Mouse (Mus musculus): ENCODE results near the gene Scrn3. TPM values are rescaled to one million over a fixed set of nuclear protein-coding genes. Genes with fewer than 3 reads are reported as not detected.

Scrn3 gene
- total and polyA plus RNA-seq, 3 experiments, result 2.8 to 53.1 (median 42.1) TPM

- no peak overlapping the region for H3K4me3 ChIP-seq (ENCODE audit: low read depth, low read length)
- H3K27me3 ChIP-seq (ENCODE audit: insufficient read depth, low read length), result no peaks in the 10 kb centered on the region
- no peak for TF ChIP-seq CTCF (IDR thresholded peaks at IDR 0.05; ENCODE audit: low read depth, low read length)
- TF ChIP-seq TAL1 (conservative IDR thresholded peaks at IDR 0.05; ENCODE audit: low read depth, low read length), result no peak
- TF ChIP-seq POLR2AphosphoS5 (IDR thresholded peaks at IDR 0.05; ENCODE audit: insufficient replicate concordance, low read depth, low read length), result no peak
- TF ChIP-seq GATA2 (IDR thresholded peaks at IDR 0.05; ENCODE audit: borderline replicate concordance, low read depth, low read length), result no peak
- no peak for TF ChIP-seq GATA1 (IDR thresholded peaks at IDR 0.05; ENCODE audit: borderline replicate concordance, low read length)
- no peak for DNase-seq (ENCODE audit: low spot score)
- H3K9me3 ChIP-seq (replicated peaks), result no peaks in the 10 kb centered on the region
- ATAC-seq (ENCODE audit: extremely low read depth, insufficient number of reproducible peaks, low FRiP score, poor library complexity, severe bottlenecking), result no peak
- H3K36me3 ChIP-seq (replicated peaks), result peaks cover 44% of the 10 kb centered on the region
- peaks cover 6% of the 10 kb centered on the region for H3K4me1 ChIP-seq (ENCODE audit: insufficient read depth, low read depth, low read length)
These were observed 44.6 kb downstream of the Scrn3 start for GRCm38 (mm10) chr2:73357004-73357403.

- H3K4me1 ChIP-seq (ENCODE audit: insufficient read depth, low read depth, low read length), result peaks cover 6% of the 10 kb centered on the region
- H3K36me3 ChIP-seq (replicated peaks), result peaks cover 34% of the 10 kb centered on the region
- no peaks in the 10 kb centered on the region for H3K9me3 ChIP-seq (replicated peaks)
- DNase-seq (ENCODE audit: low spot score), result no peak
- TF ChIP-seq POLR2AphosphoS5 (IDR thresholded peaks at IDR 0.05; ENCODE audit: insufficient replicate concordance, low read depth, low read length) (no peak), CTCF (IDR thresholded peaks at IDR 0.05; ENCODE audit: low read depth, low read length) (no peak), GATA2 (IDR thresholded peaks at IDR 0.05; ENCODE audit: borderline replicate concordance, low read depth, low read length) (no peak), TAL1 (conservative IDR thresholded peaks at IDR 0.05; ENCODE audit: low read depth, low read length) (no peak), GATA1 (IDR thresholded peaks at IDR 0.05; ENCODE audit: borderline replicate concordance, low read length) (no peak)
- no peaks in the 10 kb centered on the region for H3K27me3 ChIP-seq (ENCODE audit: insufficient read depth, low read length)
- no peak overlapping the region for H3K4me3 ChIP-seq (ENCODE audit: low read depth, low read length)
- no peak for ATAC-seq (ENCODE audit: extremely low read depth, insufficient number of reproducible peaks, low FRiP score, poor library complexity, severe bottlenecking)
These were observed 47.5 kb downstream of the Scrn3 start for GRCm38 (mm10) chr2:73359941-73360340.

- no peak for TF ChIP-seq GATA2 (IDR thresholded peaks at IDR 0.05; ENCODE audit: borderline replicate concordance, low read depth, low read length)
- no peak for TF ChIP-seq TAL1 (conservative IDR thresholded peaks at IDR 0.05; ENCODE audit: low read depth, low read length)
- TF ChIP-seq GATA1 (IDR thresholded peaks at IDR 0.05; ENCODE audit: borderline replicate concordance, low read length), result no peak
- no peak for TF ChIP-seq POLR2AphosphoS5 (IDR thresholded peaks at IDR 0.05; ENCODE audit: insufficient replicate concordance, low read depth, low read length)
- TF ChIP-seq CTCF (IDR thresholded peaks at IDR 0.05; ENCODE audit: low read depth, low read length), result no peak
These were observed 48.1 kb downstream of the Scrn3 start for GRCm38 (mm10) chr2:73360536-73360935.

GRCm38 (mm10) chr2:73363448-73363847 lies 51.0 kb downstream of the Scrn3 start:
- Histone ChIP-seq H3K9me3 (replicated peaks) (no peaks in the 10 kb centered on the region), H3K27me3 (ENCODE audit: insufficient read depth, low read length) (no peaks in the 10 kb centered on the region), H3K4me3 (ENCODE audit: low read depth, low read length) (no peak overlapping the region), H3K4me1 (ENCODE audit: insufficient read depth, low read depth, low read length) (peaks cover 6% of the 10 kb centered on the region), H3K36me3 (replicated peaks) (peaks cover 33% of the 10 kb centered on the region)
- DNase-seq (ENCODE audit: low spot score), result no peak
- TF ChIP-seq GATA2 (IDR thresholded peaks at IDR 0.05; ENCODE audit: borderline replicate concordance, low read depth, low read length) (no peak), GATA1 (IDR thresholded peaks at IDR 0.05; ENCODE audit: borderline replicate concordance, low read length) (no peak), TAL1 (conservative IDR thresholded peaks at IDR 0.05; ENCODE audit: low read depth, low read length) (no peak), CTCF (IDR thresholded peaks at IDR 0.05; ENCODE audit: low read depth, low read length) (no peak), POLR2AphosphoS5 (IDR thresholded peaks at IDR 0.05; ENCODE audit: insufficient replicate concordance, low read depth, low read length) (no peak)
- ATAC-seq (ENCODE audit: extremely low read depth, insufficient number of reproducible peaks, low FRiP score, poor library complexity, severe bottlenecking), result no peak

More at GRCm38 (mm10) chr2:73360536-73360935, 48.1 kb downstream of the Scrn3 start:
- no peak for ATAC-seq (ENCODE audit: extremely low read depth, insufficient number of reproducible peaks, low FRiP score, poor library complexity, severe bottlenecking)
- DNase-seq (ENCODE audit: low spot score), result no peak
- H3K9me3 ChIP-seq (replicated peaks), result no peaks in the 10 kb centered on the region
- peaks cover 34% of the 10 kb centered on the region for H3K36me3 ChIP-seq (replicated peaks)
- H3K4me3 ChIP-seq (ENCODE audit: low read depth, low read length), result no peak overlapping the region
- peaks cover 6% of the 10 kb centered on the region for H3K4me1 ChIP-seq (ENCODE audit: insufficient read depth, low read depth, low read length)
- H3K27me3 ChIP-seq (ENCODE audit: insufficient read depth, low read length), result no peaks in the 10 kb centered on the region

- Histone ChIP-seq H3K4me3 (ENCODE audit: low read depth, low read length) (no peak overlapping the region), H3K36me3 (replicated peaks) (peaks cover 21% of the 10 kb centered on the region), H3K4me1 (ENCODE audit: insufficient read depth, low read depth, low read length) (no peaks in the 10 kb centered on the region), H3K27me3 (ENCODE audit: insufficient read depth, low read length) (no peaks in the 10 kb centered on the region), H3K9me3 (replicated peaks) (no peaks in the 10 kb centered on the region)
- ATAC-seq (ENCODE audit: extremely low read depth, insufficient number of reproducible peaks, low FRiP score, poor library complexity, severe bottlenecking), result no peak
- no peak for TF ChIP-seq GATA1 (IDR thresholded peaks at IDR 0.05; ENCODE audit: borderline replicate concordance, low read length)
- no peak for TF ChIP-seq CTCF (IDR thresholded peaks at IDR 0.05; ENCODE audit: low read depth, low read length)
- TF ChIP-seq POLR2AphosphoS5 (IDR thresholded peaks at IDR 0.05; ENCODE audit: insufficient replicate concordance, low read depth, low read length), result no peak
- TF ChIP-seq TAL1 (conservative IDR thresholded peaks at IDR 0.05; ENCODE audit: low read depth, low read length), result no peak
- TF ChIP-seq GATA2 (IDR thresholded peaks at IDR 0.05; ENCODE audit: borderline replicate concordance, low read depth, low read length), result no peak
- DNase-seq (ENCODE audit: low spot score), result no peak
These were observed 59.3 kb downstream of the Scrn3 start for GRCm38 (mm10) chr2:73371530-73372335.

- no peaks in the 10 kb centered on the region for H3K9me3 ChIP-seq (replicated peaks)
- DNase-seq (ENCODE audit: low spot score), result no peak
- no peaks in the 10 kb centered on the region for H3K4me1 ChIP-seq (ENCODE audit: insufficient read depth, low read depth, low read length)
- no peaks in the 10 kb centered on the region for H3K27me3 ChIP-seq (ENCODE audit: insufficient read depth, low read length)
- ATAC-seq (ENCODE audit: extremely low read depth, insufficient number of reproducible peaks, low FRiP score, poor library complexity, severe bottlenecking), result no peak
- H3K4me3 ChIP-seq (ENCODE audit: low read depth, low read length), result no peak overlapping the region
- H3K36me3 ChIP-seq (replicated peaks), result peaks cover 39% of the 10 kb centered on the region
- no peak for TF ChIP-seq TAL1 (conservative IDR thresholded peaks at IDR 0.05; ENCODE audit: low read depth, low read length)
- TF ChIP-seq GATA1 (IDR thresholded peaks at IDR 0.05; ENCODE audit: borderline replicate concordance, low read length), result no peak
- no peak for TF ChIP-seq GATA2 (IDR thresholded peaks at IDR 0.05; ENCODE audit: borderline replicate concordance, low read depth, low read length)
- no peak for TF ChIP-seq POLR2AphosphoS5 (IDR thresholded peaks at IDR 0.05; ENCODE audit: insufficient replicate concordance, low read depth, low read length)
- TF ChIP-seq CTCF (IDR thresholded peaks at IDR 0.05; ENCODE audit: low read depth, low read length), result no peak
These were observed 65.9 kb downstream of the Scrn3 start for GRCm38 (mm10) chr2:73378326-73378725.

Data from G1E (cell line).